Mouse (Mus musculus) liver, embryonic 16.5 days (tissue): ENCODE data around the gene Agfg1. TPM values are rescaled to one million over a fixed set of nuclear protein-coding genes. Genes with fewer than 3 reads are reported as not detected.
A peak's percentile ranks its signal among the peaks of the same experiment; 100 is the strongest.

Experiments
- ATAC-seq: fragments of 200-750 bp; cut with Nextera tagmentation; 2 replicates; pipeline ENCODE4 v1.8.0; 2017; ENCODE audit warnings: low read depth, mild to moderate bottlenecking, moderate number of reproducible peaks, moderate library complexity
- H3K27ac ChIP-seq: fragments of 300-500 bp; sonication (generic); 2 replicates; pipeline ENCODE4 v1.5.1; 2014; ENCODE audit warnings: mild to moderate bottlenecking, low read length
- H3K27me3 ChIP-seq: fragments of 300-500 bp; sonication (generic); 2 replicates; pipeline ENCODE4 v1.6.1; 2014; ENCODE audit warnings: low read depth, low read length, mixed read lengths; ENCODE audit not compliant: control insufficient read depth, insufficient read depth
- H3K36me3 ChIP-seq: fragments of 300-500 bp; sonication (generic); 2 replicates; pipeline ENCODE4 v1.6.1; 2014; ENCODE audit warnings: mild to moderate bottlenecking; ENCODE audit not compliant: control insufficient read depth, insufficient read depth
- H3K4me1 ChIP-seq: fragments of 300-500 bp; sonication (generic); 2 replicates; pipeline ENCODE4 v1.6.1; 2014; ENCODE audit warnings: low read depth, low read length, mixed read lengths; ENCODE audit not compliant: control insufficient read depth
- H3K4me2 ChIP-seq: fragments of 300-500 bp; sonication (generic); 2 replicates; pipeline ENCODE4 v1.6.1; 2014; ENCODE audit warnings: low read depth, low read length, mixed read lengths
- H3K4me3 ChIP-seq: fragments of 300-500 bp; sonication (generic); 2 replicates; pipeline ENCODE4 v1.5.1; 2014; ENCODE audit warnings: low read depth, mild to moderate bottlenecking, low read length
- H3K9ac ChIP-seq: fragments of 300-500 bp; sonication (generic); 2 replicates; pipeline ENCODE4 v1.6.1; 2014; ENCODE audit warnings: low read depth, low read length
- H3K9me3 ChIP-seq: fragments of 300-500 bp; sonication (generic); replicated peaks from 2 replicates; pipeline ENCODE4 v1.6.1; 2016; ENCODE audit warnings: low read length; ENCODE audit not compliant: control insufficient read depth
- WGBS: fragments of 180-500 bp; shearing (Covaris S2); extraction: QIAGEN DNeasy Blood & Tissue Kit; methylation state at CpG from one replicate; pipeline ENCODE4 v1.1.7; 2014; ENCODE audit not compliant: insufficient replicate concordance; 5-methylcytosine and 5-hydroxymethylcytosine counted together
- polyA plus RNA-seq: library from polyadenylated mRNA; unstranded; fragments of >200 nt; fragmentation: Nextera tagmentation; extraction: Ambion mirVana; gene quantifications from 2 replicates; pipeline ENCODE4 v1.2.1, GENCODE M21; 2015

Agfg1 gene
- polyA plus RNA-seq: 39.0 and 44.7 TPM in 2 replicates

DNA sequence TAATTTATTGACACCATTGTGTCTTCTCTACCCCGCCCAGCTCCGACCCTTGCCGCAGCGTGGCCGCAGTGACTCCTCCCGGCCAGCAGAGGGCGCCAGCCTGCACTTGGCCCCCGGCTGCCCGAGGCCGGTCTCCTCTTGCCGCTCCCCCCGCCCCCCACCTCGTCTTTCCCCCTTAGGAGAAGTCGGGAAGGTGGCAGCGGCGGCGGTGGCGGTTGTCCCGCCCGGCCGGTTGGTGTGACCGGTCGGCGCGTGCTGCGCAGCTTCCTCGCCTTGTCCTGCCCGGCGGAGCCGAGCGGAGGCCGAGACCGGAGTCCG lies at the start of gene Agfg1:
Gene Agfg1, plus strand, starts transcription at position 188 of the 318 bp plus-strand sequence.
- H3K4me1 ChIP-seq: peaks cover 67% of the 10 kb centered on the region
- H3K9me3 ChIP-seq: no peaks in the 10 kb centered on the region
- no peaks in the 10 kb centered on the region for H3K27me3 ChIP-seq
- H3K36me3 ChIP-seq: peaks cover 11% of the 10 kb centered on the region; the same call in 1 of the 2 replicates
- H3K9ac ChIP-seq: peak within 1 kb of the TSS; percentile 99
- H3K4me3 ChIP-seq: peak within 1 kb of the TSS; percentile 98
- ATAC-seq: peak; percentile 59
- H3K4me2 ChIP-seq: peak within 1 kb of the TSS; percentile 82
- under 1% methylated on average over 34 of the region's 34 CpGs for whole genome bisulfite sequencing
- H3K27ac ChIP-seq: peak within 1 kb of the TSS; percentile 98

DNA sequence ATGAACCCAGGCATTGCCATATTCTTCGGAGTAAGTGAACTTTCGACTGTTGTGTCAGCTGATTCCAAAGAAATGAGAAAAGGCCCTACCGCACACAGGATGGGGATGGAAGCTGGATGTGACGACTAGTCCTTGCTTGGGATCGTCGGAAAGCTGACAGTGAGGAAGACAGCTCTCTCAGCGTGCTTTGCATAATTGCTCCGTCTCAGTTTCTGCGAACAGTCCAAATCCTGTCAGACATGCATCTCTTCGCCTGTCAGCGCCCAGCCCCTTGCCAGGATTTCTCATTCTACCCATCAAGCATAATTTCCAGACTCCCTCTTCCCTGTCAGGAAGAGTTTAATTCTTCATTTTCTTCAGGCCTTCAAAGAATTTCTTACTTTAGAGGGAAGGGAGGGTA lies 48.2 kb upstream of the Agfg1 start:
- H3K9me3 ChIP-seq: no peaks in the 10 kb centered on the region
- no peak overlapping the region for H3K9ac ChIP-seq
- no peak overlapping the region for H3K4me2 ChIP-seq
- H3K4me3 ChIP-seq: no peak overlapping the region
- 79% methylated on average over 11 of the region's 11 CpGs for WGBS
- H3K27ac ChIP-seq: no peak overlapping the region
- no peaks in the 10 kb centered on the region for H3K36me3 ChIP-seq
- peaks cover 12% of the 10 kb centered on the region for H3K4me1 ChIP-seq
- no peak for ATAC-seq
- no peaks in the 10 kb centered on the region for H3K27me3 ChIP-seq

DNA sequence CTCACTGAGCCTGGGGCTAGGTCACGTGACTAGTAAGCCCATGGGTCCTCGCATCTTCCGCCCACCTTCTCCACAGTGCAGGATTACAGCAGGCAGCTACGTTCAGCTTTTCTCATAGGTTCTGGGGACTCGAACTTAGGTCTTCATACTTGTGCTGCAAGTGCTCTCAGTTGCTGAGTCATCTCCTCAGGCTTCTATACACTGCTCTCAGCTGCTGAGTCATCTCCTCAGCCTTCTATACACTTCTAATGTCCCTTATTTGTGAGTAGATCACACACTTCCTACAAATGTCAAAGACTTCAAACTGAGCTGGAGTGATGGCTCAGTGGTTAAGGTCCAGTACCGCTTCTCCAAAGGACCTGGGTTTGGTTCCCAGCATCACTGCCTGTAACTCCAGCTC lies 47.0 kb upstream of the Agfg1 start:
- peak; percentile 56; the same call in 1 of the 2 replicates for ATAC-seq
- Histone ChIP-seq H3K4me3 (no peak overlapping the region), H3K36me3 (no peaks in the 10 kb centered on the region), H3K27ac (no peak overlapping the region), H3K9ac (no peak overlapping the region), H3K27me3 (no peaks in the 10 kb centered on the region), H3K4me2 (no peak overlapping the region), H3K9me3 (no peaks in the 10 kb centered on the region), H3K4me1 (peaks cover 13% of the 10 kb centered on the region)
- 67% methylated on average over 6 of the region's 6 CpGs for WGBS

DNA sequence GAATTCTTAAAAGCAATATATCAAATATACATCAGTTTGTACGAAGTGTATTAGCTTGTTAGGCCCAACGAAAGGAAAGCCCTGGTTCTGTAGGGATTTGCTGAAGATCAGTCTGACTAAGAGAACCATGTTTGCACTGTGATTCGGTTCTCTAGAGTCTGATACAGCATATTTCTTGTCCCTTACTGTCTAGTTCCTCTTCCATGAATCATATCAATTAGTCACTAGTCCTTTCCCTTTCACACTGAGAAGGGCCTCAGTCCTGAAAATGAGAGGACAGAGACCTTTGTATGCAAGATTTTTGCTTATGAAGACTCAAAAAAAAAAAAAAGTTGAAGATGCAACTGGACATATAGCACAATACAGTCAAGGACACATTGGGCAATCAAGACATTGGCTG lies 46.2 kb upstream of the Agfg1 start:
- WGBS: 65% methylated on average over 3 of the region's 3 CpGs
- peaks cover 14% of the 10 kb centered on the region for H3K4me1 ChIP-seq

DNA sequence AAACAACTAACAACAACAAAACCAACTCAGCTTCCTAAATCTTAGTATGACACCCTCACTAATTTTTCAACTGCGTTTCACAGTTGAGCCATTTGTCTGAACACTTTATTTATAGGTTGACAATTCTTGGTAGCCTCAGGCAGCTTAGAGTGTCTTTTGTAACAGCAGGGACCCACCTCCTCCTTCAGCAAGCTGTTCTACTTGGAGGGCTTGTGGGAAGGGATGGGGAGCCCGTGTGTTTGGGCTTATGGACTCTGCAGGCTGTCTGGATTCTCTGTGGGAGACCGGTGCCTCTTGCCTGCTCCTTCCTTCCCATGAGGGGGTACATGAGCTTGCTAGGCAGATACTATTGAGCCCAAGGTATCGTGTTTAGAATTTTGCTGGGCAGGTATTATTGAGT lies 45.3 kb upstream of the Agfg1 start:
- H3K27me3 ChIP-seq: no peaks in the 10 kb centered on the region
- ATAC-seq: no peak
- no peak overlapping the region for H3K27ac ChIP-seq
- H3K4me2 ChIP-seq: no peak overlapping the region
- H3K4me1 ChIP-seq: peaks cover 14% of the 10 kb centered on the region
- 57% methylated on average over 4 of the region's 4 CpGs for WGBS
- no peak overlapping the region for H3K4me3 ChIP-seq
- no peaks in the 10 kb centered on the region for H3K36me3 ChIP-seq
- H3K9ac ChIP-seq: no peak overlapping the region
- H3K9me3 ChIP-seq: no peaks in the 10 kb centered on the region

More for the DNA sequence above, 46.2 kb upstream of the Agfg1 start:
- Histone ChIP-seq H3K27me3 (no peaks in the 10 kb centered on the region), H3K9me3 (no peaks in the 10 kb centered on the region), H3K9ac (no peak overlapping the region), H3K4me3 (no peak overlapping the region), H3K4me2 (no peak overlapping the region), H3K36me3 (no peaks in the 10 kb centered on the region), H3K27ac (no peak overlapping the region)
- ATAC-seq: no peak

DNA sequence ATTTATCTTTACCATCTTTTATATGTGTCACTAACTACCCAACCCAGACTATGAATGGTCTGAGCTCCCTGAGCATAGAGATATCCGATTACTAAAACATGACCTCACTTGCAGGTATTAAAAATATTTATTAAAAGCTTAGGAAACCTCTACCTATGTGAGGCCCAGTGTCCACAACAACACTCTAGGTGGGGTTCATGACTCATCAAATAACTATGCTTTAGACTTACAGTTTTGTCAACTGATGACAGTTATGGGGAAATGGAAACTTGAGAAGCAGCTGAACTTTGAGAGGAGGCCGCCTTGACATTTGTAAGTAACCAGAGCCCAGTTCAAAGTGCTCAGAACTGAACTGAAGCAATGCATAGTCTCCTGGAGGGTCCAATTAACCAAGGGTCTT lies 44.1 kb upstream of the Agfg1 start:
- Histone ChIP-seq H3K36me3 (no peaks in the 10 kb centered on the region), H3K27me3 (no peaks in the 10 kb centered on the region), H3K9me3 (no peaks in the 10 kb centered on the region), H3K4me2 (no peak overlapping the region), H3K4me1 (peaks cover 14% of the 10 kb centered on the region), H3K4me3 (no peak overlapping the region), H3K27ac (no peak overlapping the region), H3K9ac (no peak overlapping the region)
- ATAC-seq: no peak
- WGBS: 69% methylated on average over 2 of the region's 2 CpGs

DNA sequence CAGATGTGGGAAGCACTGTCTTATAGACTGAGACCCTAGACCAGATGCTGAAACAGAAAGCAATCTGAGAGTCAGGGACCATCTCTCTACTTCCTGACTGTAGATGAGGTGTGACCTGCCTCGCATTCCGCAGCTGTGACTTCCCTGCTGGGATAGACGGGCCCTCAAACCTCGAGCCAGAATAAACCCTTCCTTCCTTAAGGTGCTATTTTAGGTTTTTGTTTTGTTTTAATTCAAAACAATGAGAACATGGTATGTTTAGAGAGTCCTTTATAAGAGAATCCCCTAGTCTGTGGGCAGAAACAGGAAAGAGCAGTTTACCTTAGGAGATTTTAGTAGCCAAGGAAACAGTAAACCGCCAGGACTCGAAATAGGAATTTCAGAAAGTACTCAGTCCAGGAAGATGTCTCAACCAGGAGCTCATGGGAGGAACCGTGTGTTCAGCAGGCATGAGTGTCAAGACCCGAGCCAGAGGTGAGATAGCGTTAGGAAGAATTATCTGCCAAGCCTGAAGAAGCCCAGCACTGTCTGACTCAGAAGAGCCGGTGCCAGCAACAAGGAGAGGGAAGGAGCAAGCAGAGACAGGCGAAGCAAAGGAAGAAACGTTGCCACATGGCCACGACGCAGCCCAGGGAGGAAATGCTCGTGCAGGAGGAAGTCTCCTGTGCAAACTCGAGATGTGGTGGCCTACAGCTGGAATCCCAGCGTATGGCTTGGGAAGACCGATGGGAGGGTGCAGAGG lies 43.4 kb upstream of the Agfg1 start:
- no peaks in the 10 kb centered on the region for H3K9me3 ChIP-seq
- H3K9ac ChIP-seq: no peak overlapping the region
- H3K27ac ChIP-seq: 0 out of 2 replicates have a peak overlapping the region, but pooled peaks have one; percentile 12
- no peaks in the 10 kb centered on the region for H3K36me3 ChIP-seq
- H3K4me3 ChIP-seq: no peak overlapping the region
- H3K4me1 ChIP-seq: peaks cover 14% of the 10 kb centered on the region
- ATAC-seq: no peak
- H3K4me2 ChIP-seq: no peak overlapping the region
- no peaks in the 10 kb centered on the region for H3K27me3 ChIP-seq
- WGBS: 24% methylated on average over 18 of the region's 18 CpGs

DNA sequence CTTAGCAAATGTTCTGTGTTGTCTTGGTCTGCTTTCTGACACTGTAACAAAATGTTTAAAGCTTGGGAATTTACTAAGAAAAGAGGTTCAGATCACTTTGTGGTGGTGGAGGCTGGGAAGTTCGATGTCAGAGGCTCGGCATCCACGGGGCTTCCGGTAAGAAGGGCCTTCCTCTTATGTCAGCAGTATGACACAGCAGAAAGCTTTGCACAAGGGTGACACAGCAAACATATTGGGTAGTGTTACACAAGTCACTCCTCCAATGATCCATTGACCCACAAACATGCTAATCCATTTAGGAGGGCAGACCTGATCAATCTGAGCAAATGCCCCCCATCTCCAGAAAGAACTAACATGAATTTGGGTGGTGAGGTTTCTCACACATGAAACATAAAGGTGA lies 42.2 kb upstream of the Agfg1 start:
- no peak overlapping the region for H3K27ac ChIP-seq
- no peaks in the 10 kb centered on the region for H3K36me3 ChIP-seq
- H3K9ac ChIP-seq: no peak overlapping the region
- H3K27me3 ChIP-seq: peaks cover 3% of the 10 kb centered on the region; the same call in 1 of the 2 replicates
- H3K4me1 ChIP-seq: peaks cover 13% of the 10 kb centered on the region
- no peak overlapping the region for H3K4me2 ChIP-seq
- peak; percentile 62; the same call in 1 of the 2 replicates for ATAC-seq
- no peak overlapping the region for H3K4me3 ChIP-seq
- WGBS: 32% methylated on average over 4 of the region's 4 CpGs
- no peaks in the 10 kb centered on the region for H3K9me3 ChIP-seq

DNA sequence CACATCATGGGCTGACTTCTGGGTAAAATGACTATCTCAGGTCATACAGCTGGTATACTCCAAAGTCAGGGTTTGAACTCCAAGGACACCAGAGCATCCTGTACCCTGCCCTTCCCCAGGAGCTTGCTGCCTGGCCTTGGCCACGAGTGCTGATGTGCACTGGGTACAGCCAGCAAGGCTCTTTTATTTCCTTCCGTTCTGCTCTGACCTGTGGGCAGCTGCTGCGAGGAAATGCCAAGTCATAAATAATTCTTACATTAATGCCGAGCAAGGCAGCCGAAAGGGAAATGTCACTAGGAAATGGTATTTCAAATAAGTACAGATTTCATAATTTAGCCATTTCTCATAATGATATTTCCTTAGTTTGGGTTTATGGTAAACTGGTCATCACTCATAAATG lies 41.0 kb upstream of the Agfg1 start:
- H3K27me3 ChIP-seq: peaks cover 3% of the 10 kb centered on the region; the same call in 1 of the 2 replicates
- no peaks in the 10 kb centered on the region for H3K9me3 ChIP-seq
- H3K27ac ChIP-seq: no peak overlapping the region
- no peaks in the 10 kb centered on the region for H3K36me3 ChIP-seq
- WGBS: 17% methylated on average over 5 of the region's 5 CpGs
- no peak overlapping the region for H3K4me3 ChIP-seq
- no peak overlapping the region for H3K9ac ChIP-seq
- ATAC-seq: peak; percentile 28
- H3K4me2 ChIP-seq: no peak overlapping the region
- H3K4me1 ChIP-seq: peaks cover 10% of the 10 kb centered on the region
